Mouse (Mus musculus) lung, postnatal 0 days (tissue): Measurements from ENCODE around the gene Sipa1l1.

ENCODE experiments used
- CTCF ChIP-seq: IDR thresholded peaks from 2 replicates; pipeline ENCODE4 v1.5.1; 2016; ENCODE audit warnings: antibody characterized with exemption, mild to moderate bottlenecking
- EP300 ChIP-seq: IDR thresholded peaks from 2 replicates; pipeline ENCODE4 v1.6.1; 2016; ENCODE audit warnings: antibody characterized with exemption, mild to moderate bottlenecking, control low read depth

DNA sequence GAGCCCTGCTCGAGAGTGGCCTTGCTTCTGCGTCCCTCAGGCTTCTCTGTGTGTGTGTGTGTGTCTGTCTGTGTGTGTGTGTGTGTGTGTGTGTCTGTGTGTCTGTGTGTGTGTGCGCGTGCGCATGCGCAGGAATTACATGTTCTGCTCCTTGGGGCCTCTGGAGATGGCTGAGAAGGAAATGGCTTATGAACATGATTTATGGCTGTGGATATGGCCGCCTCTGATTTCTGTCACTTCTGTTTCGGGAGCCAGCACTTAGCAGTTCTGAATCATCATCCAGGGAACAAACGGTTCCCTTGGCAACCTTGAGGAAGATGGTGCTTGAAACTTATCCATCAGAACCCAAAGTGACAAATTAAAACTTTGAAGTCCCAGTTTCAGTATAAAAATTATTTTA lies 265.5 kb downstream of the Sipa1l1 start:
- TF ChIP-seq CTCF (no peak), EP300 (no peak)
